In the genomic region with DNA sequence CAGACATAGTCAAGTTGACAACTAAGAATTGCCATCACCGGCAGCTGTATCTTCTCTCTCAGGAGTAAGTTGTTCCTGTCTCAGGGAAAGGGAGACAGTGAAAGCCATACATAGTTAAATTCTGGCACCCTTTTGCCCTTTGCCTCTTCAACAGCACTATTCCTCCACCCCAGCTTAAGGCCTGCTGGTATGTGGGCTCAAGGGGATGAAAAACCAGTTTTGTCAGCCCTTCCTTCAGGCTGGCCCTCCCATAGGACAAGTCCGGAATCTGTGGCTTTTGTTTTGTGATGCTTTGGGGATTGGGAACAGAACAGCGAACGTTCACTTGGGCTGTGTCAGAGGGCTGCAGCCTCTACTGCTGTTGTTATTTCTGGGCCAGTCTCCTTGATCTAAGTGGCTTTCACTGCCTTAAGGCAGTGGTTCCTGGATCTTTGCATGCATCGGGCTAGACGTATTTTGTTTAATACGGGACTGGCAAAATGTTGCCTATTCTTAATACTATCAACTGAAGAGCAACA, we compare ENCODE assay signal across 11 mouse cellular contexts.
A peak's percentile ranks its signal among the peaks of the same experiment; 100 is the strongest.
DNase-seq lines count a peak whose midpoint lies in the region; ATAC-seq and TF ChIP-seq lines count a peak whose summit lies in the region.
"Had no signal": no experiment of that assay in that cellular context is flagged by ENCODE, and none has a peak within 500 bp of the region (broad histone marks: within the 10 kb centered on the region; RNA-seq: fewer than 3 reads in every experiment).

No protein-coding gene starts in this region.

- peak overlapping the region; percentile 47 for H3K4me2 ChIP-seq in heart, embryonic 15.5 days
- H3K4me2 ChIP-seq in lung, postnatal 0 days (replicated peaks; ENCODE audit: low read depth, low read length) = peak overlapping the region; percentile 42
- H3K4me2 ChIP-seq in hindbrain, embryonic 16.5 days (ENCODE audit: low read length) = peak overlapping the region; percentile 45
- H3K4me2 ChIP-seq in stomach, embryonic 15.5 days = peak overlapping the region; percentile 45

- no peak for TF ChIP-seq CTCF in lung, postnatal 0 days (IDR thresholded peaks at IDR 0.05)

- no peak for ATAC-seq in heart, embryonic 15.5 days (replicated peaks; ENCODE audit: insufficient number of reproducible peaks, insufficient read depth, low FRiP score, low read depth)
- ATAC-seq in lung, postnatal 0 days = peak; percentile 63
- 0 out of 2 replicates have a peak, but pooled peaks have one; percentile 24 for ATAC-seq in hindbrain, embryonic 16.5 days
- ATAC-seq in stomach, embryonic 15.5 days (ENCODE audit: insufficient read depth, low FRiP score, low read depth) = no peak

- H3K4me3 ChIP-seq in heart, embryonic 15.5 days = no peak overlapping the region
- 0 out of 2 replicates have a peak overlapping the region, but pooled peaks have one; percentile 14 for H3K4me3 ChIP-seq in lung, postnatal 0 days (ENCODE audit: low read depth, low read length)
- H3K4me3 ChIP-seq in hindbrain, embryonic 16.5 days (ENCODE audit: low read length) = no peak overlapping the region
- no peak overlapping the region for H3K4me3 ChIP-seq in stomach, embryonic 15.5 days (replicated peaks)

- H3K4me1 ChIP-seq in heart, embryonic 15.5 days (replicated peaks) = peaks cover 13% of the 10 kb centered on the region
- H3K4me1 ChIP-seq in lung, postnatal 0 days (ENCODE audit: insufficient read depth, low read depth, low read length) = peaks cover 10% of the 10 kb centered on the region
- H3K4me1 ChIP-seq in hindbrain, embryonic 16.5 days (ENCODE audit: control insufficient read depth, insufficient read depth, low read depth, low read length) = peaks cover 9% of the 10 kb centered on the region
- H3K4me1 ChIP-seq in stomach, embryonic 15.5 days = peaks cover 9% of the 10 kb centered on the region

- no peak for TF ChIP-seq EP300 in lung, postnatal 0 days (IDR thresholded peaks at IDR 0.05)

- H3K27ac ChIP-seq in heart, embryonic 15.5 days = peak overlapping the region; percentile 36; the same call in 1 of the 2 replicates
- H3K27ac ChIP-seq in lung, postnatal 0 days (ENCODE audit: low read length) = no peak overlapping the region
- H3K27ac ChIP-seq in hindbrain, embryonic 16.5 days (ENCODE audit: low read depth, low read length) = 0 out of 2 replicates have a peak overlapping the region, but pooled peaks have one; percentile 23
- peak overlapping the region; percentile 79 for H3K27ac ChIP-seq in stomach, embryonic 15.5 days

- no peak overlapping the region for H3K9ac ChIP-seq in heart, embryonic 15.5 days
- no peak overlapping the region for H3K9ac ChIP-seq in lung, postnatal 0 days (replicated peaks; ENCODE audit: low read depth)
- H3K9ac ChIP-seq in hindbrain, embryonic 16.5 days (ENCODE audit: low read depth, low read length) = no peak overlapping the region
- no peak overlapping the region for H3K9ac ChIP-seq in stomach, embryonic 15.5 days

- no peaks in the 10 kb centered on the region for H3K9me3 ChIP-seq in heart, embryonic 15.5 days (replicated peaks)
- H3K9me3 ChIP-seq in lung, postnatal 0 days (ENCODE audit: low read length) = no peaks in the 10 kb centered on the region
- H3K9me3 ChIP-seq in hindbrain, embryonic 16.5 days (ENCODE audit: control insufficient read depth, low read length) = no peaks in the 10 kb centered on the region
- no peaks in the 10 kb centered on the region for H3K9me3 ChIP-seq in stomach, embryonic 15.5 days

- DNase-seq in heart, adult 9 months (ENCODE audit: low spot score in 2 of 2) = no peak
- peak; percentile 50 for DNase-seq in lung, postnatal 0 days (ENCODE audit: low spot score)
- DNase-seq in lung, postnatal 14 days = no peak
- no peak for DNase-seq in right cerebral cortex, postnatal 14 days
- DNase-seq in spleen, postnatal 14 days (ENCODE audit: low spot score in 2 of 2) = no peak
- DNase-seq: cerebellum, postnatal 36 days; lung, adult 2 months; thymus, adult 2 months had no signal

- H3K27me3 ChIP-seq in heart, embryonic 15.5 days = no peaks in the 10 kb centered on the region
- no peaks in the 10 kb centered on the region for H3K27me3 ChIP-seq in lung, postnatal 0 days (replicated peaks; ENCODE audit: insufficient read depth, low read length)
- H3K27me3 ChIP-seq in hindbrain, embryonic 16.5 days (replicated peaks; ENCODE audit: control insufficient read depth, insufficient read depth, low read length) = no peaks in the 10 kb centered on the region
- H3K27me3 ChIP-seq in stomach, embryonic 15.5 days (replicated peaks) = no peaks in the 10 kb centered on the region

- 58% methylated on average over 7 of the region's 7 CpGs for WGBS in heart, embryonic 15.5 days
- 45% methylated on average over 7 of the region's 7 CpGs for WGBS in lung, postnatal 0 days
- 55% methylated on average over 7 of the region's 7 CpGs for WGBS in hindbrain, embryonic 16.5 days
- WGBS in stomach, embryonic 15.5 days = 55% methylated on average over 7 of the region's 7 CpGs

- no peaks in the 10 kb centered on the region for H3K36me3 ChIP-seq in heart, embryonic 15.5 days
- H3K36me3 ChIP-seq in lung, postnatal 0 days (ENCODE audit: insufficient read depth, low read length) = no peaks in the 10 kb centered on the region
- no peaks in the 10 kb centered on the region for H3K36me3 ChIP-seq in hindbrain, embryonic 16.5 days (ENCODE audit: control insufficient read depth, insufficient read depth, low read length)
- no peaks in the 10 kb centered on the region for H3K36me3 ChIP-seq in stomach, embryonic 15.5 days

Comparison
In these comparisons a context has a peak if more than half of its experiments do, and no peak if none do; other contexts are left out.
1. ATAC-seq: peak in lung, postnatal 0 days (single experiment) and hindbrain, embryonic 16.5 days (single experiment); none in heart, embryonic 15.5 days (single experiment) and stomach, embryonic 15.5 days (single experiment).
2. Peak in every context shown above with its lines, with median percentiles within 50 percentile points of each other: H3K4me2 ChIP-seq.